Comparison of ENCODE assay signal across 21 mouse cellular contexts in genomic region chr10:19530056-19530455, GRCm38 (mm10).
DNase-seq lines count a peak whose midpoint lies in the region; TF ChIP-seq lines count a peak whose summit lies in the region.
"Had no signal": no experiment of that assay in that cellular context is flagged by ENCODE, and none has a peak within 500 bp of the region (broad histone marks: within the 10 kb centered on the region; RNA-seq: fewer than 3 reads in every experiment).

No protein-coding gene starts in this region.

- peaks cover 5 to 21% of the 10 kb centered on the region in 2 experiments; a peak in 3 of 4 replicates for H3K4me1 ChIP-seq in CH12.LX (ENCODE audit: control insufficient read depth in 1 of 2, insufficient read depth in 2 of 2)
- H3K4me1 ChIP-seq: embryonic facial prominence, embryonic 15.5 days; heart, embryonic 13.5 days; midbrain, embryonic 13.5 days had no signal

- no peak for TF ChIP-seq RAD21 in CH12.LX (IDR thresholded peaks at IDR 0.05; ENCODE audit: low read depth, low read length)

- H3K4me2 ChIP-seq in CH12.LX (ENCODE audit: insufficient read depth, low read depth, poor library complexity, severe bottlenecking) = no peak overlapping the region
- H3K4me2 ChIP-seq: embryonic facial prominence, embryonic 15.5 days; heart, embryonic 13.5 days; midbrain, embryonic 13.5 days had no signal

- TF ChIP-seq EP300 in CH12.LX (IDR thresholded peaks at IDR 0.05; ENCODE audit: low read length) = no peak; the same call in 1 of the 2 replicates

- in situ Hi-C loops in CH12.LX (cut with MboI; ENCODE audit: low pct_ligation_motif_present, low pct_unique_long_range_greater_than_20kb, low sequenced_read_pairs) = loop anchor here (10.0 kb wide), 1 partner anchor 65 kb away; the partner anchor contains the start of gene Ifngr1

- no peak overlapping the region for H3K27ac ChIP-seq in CH12.LX (ENCODE audit: insufficient read depth, low read depth)
- H3K27ac ChIP-seq: embryonic facial prominence, embryonic 15.5 days; heart, embryonic 13.5 days; layer of hippocampus, adult 2 months; liver, embryonic 14.5 days; midbrain, embryonic 13.5 days; stomach, postnatal 0 days had no signal

- no peak overlapping the region for H3K4me3 ChIP-seq in CH12.LX (replicated peaks in 1 of 3; ENCODE audit: low read depth in 2 of 3, low read length in 2 of 3, poor library complexity in 1 of 3)
- H3K4me3 ChIP-seq: embryonic facial prominence, embryonic 15.5 days; heart, embryonic 13.5 days; layer of hippocampus, adult 2 months; midbrain, embryonic 13.5 days; myocyte had no signal

- H3K36me3 ChIP-seq in CH12.LX (replicated peaks in 1 of 2; ENCODE audit: control insufficient read depth in 1 of 2, insufficient read depth in 1 of 2, low read length in 1 of 2) = no peaks in the 10 kb centered on the region
- H3K36me3 ChIP-seq: embryonic facial prominence, embryonic 15.5 days; heart, embryonic 13.5 days; midbrain, embryonic 13.5 days had no signal

- TF ChIP-seq POLR2A in CH12.LX (IDR thresholded peaks at IDR 0.05; ENCODE audit: low read depth, low read length) = no peak

- no peaks in the 10 kb centered on the region for H3K27me3 ChIP-seq in CH12.LX (replicated peaks)
- H3K27me3 ChIP-seq: embryonic facial prominence, embryonic 15.5 days; heart, embryonic 13.5 days; midbrain, embryonic 13.5 days had no signal

- H3K79me2 ChIP-seq in CH12.LX (replicated peaks; ENCODE audit: control insufficient read depth, extremely low read depth, insufficient read depth, poor library complexity, severe bottlenecking) = no peaks in the 10 kb centered on the region

- H3K9ac ChIP-seq in CH12.LX (ENCODE audit: insufficient read depth, low read depth) = no peak overlapping the region
- H3K9ac ChIP-seq: embryonic facial prominence, embryonic 15.5 days; heart, embryonic 13.5 days; liver, embryonic 14.5 days; midbrain, embryonic 13.5 days had no signal

- peak; percentile 66 for DNase-seq in CD4-positive, CD25-positive, alpha-beta regulatory T cell, adult 2 months (ENCODE audit: low read depth, low spot score)
- peak; percentile 37 for DNase-seq in CH12.LX (ENCODE audit: extremely low read depth)
- DNase-seq in natural killer cell, adult 2 months (ENCODE audit: low spot score in 2 of 2) = peak; percentile 38 to 46
- peak; percentile 59 for DNase-seq in thymus, postnatal 14 days
- DNase-seq in c-Kit-positive CD71-positive TER-119-positive erythroid progenitor cells, embryonic 14.5 days (ENCODE audit: low spot score) = no peak
- DNase-seq in ovary, postnatal 14 days (ENCODE audit: low spot score) = no peak
- DNase-seq in adrenal gland, adult 2 months = no peak
- DNase-seq: cerebellum, adult 2 months; cerebellum, postnatal 36 days; heart, postnatal 4 days; kidney, adult 8-10 months; kidney, postnatal 14 days; layer of hippocampus, postnatal 36 days; spleen, adult 18-20 months had no signal

- TF ChIP-seq CTCF in CH12.LX (conservative IDR thresholded peaks at IDR 0.05 in 1 of 2, IDR thresholded peaks at IDR 0.05 in 1 of 2; ENCODE audit: low read depth in 2 of 2, low read length in 2 of 2) = no peak

- no peaks in the 10 kb centered on the region for H3K9me3 ChIP-seq in CH12.LX (replicated peaks; ENCODE audit: low read length)
- H3K9me3 ChIP-seq: embryonic facial prominence, embryonic 15.5 days; heart, embryonic 13.5 days; midbrain, embryonic 13.5 days had no signal

- dilution Hi-C loops in CH12.LX (cut with MboI; ENCODE audit: extremely low pct_ligation_motif_present, extremely low pct_unique_long_range_greater_than_20kb, low sequenced_read_pairs) = no loop called here

TF ChIP-seq in CH12.LX, 34 proteins besides CTCF, POLR2A, EP300 and RAD21:
- TF ChIP-seq SIN3A (IDR thresholded peaks at IDR 0.05; ENCODE audit: low read length) (peak; percentile 60; the same call in 1 of the 2 replicates), CHD2 (IDR thresholded peaks at IDR 0.05; ENCODE audit: low read length) (no peak), MAX (IDR thresholded peaks at IDR 0.05; ENCODE audit: low read length) (peak; percentile 86), SMC3 (IDR thresholded peaks at IDR 0.05; ENCODE audit: low read depth, low read length) (no peak), ELF1 (IDR thresholded peaks at IDR 0.05; ENCODE audit: low read depth, low read length) (0 out of 2 replicates have a peak, but pooled peaks have one; percentile 29), MEF2A (IDR thresholded peaks at IDR 0.05; ENCODE audit: borderline replicate concordance, low read depth, low read length) (0 out of 2 replicates have a peak, but pooled peaks have one; percentile 33), TCF12 (IDR thresholded peaks at IDR 0.05; ENCODE audit: low read depth, low read length) (0 out of 2 replicates have a peak, but pooled peaks have one; percentile 31), MAZ (IDR thresholded peaks at IDR 0.05; ENCODE audit: low read depth, low read length) (peak; percentile 47; the same call in 1 of the 2 replicates), ETS1 (conservative IDR thresholded peaks at IDR 0.05; ENCODE audit: low read depth, low read length) (peak; percentile 42; the same call in 1 of the 2 replicates), MYC (IDR thresholded peaks at IDR 0.05; ENCODE audit: low read depth, low read length) (0 out of 2 replicates have a peak, but pooled peaks have one; percentile 33), TBP (conservative IDR thresholded peaks at IDR 0.05; ENCODE audit: low read depth, low read length) (no peak), BHLHE40 (IDR thresholded peaks at IDR 0.05; ENCODE audit: low read depth, low read length) (peak; percentile 82)

Comparison
In these comparisons a context has a peak if more than half of its experiments do, and no peak if none do; other contexts are left out.
1. DNase-seq: peak in CD4-positive, CD25-positive, alpha-beta regulatory T cell, adult 2 months (single experiment), CH12.LX (single experiment), natural killer cell, adult 2 months (2 of 2) and thymus, postnatal 14 days (single experiment); none in c-Kit-positive CD71-positive TER-119-positive erythroid progenitor cells, embryonic 14.5 days (single experiment), ovary, postnatal 14 days (single experiment) and adrenal gland, adult 2 months (single experiment).